Mouse (Mus musculus) midbrain, embryonic 11.5 days (tissue): ENCODE measurements around the gene Ddi2. TPM values are rescaled to one million over a fixed set of nuclear protein-coding genes. Genes with fewer than 3 reads are reported as not detected.

Experiments
- ATAC-seq: fragments of 200-750 bp; cut with Nextera tagmentation; 2 replicates; pipeline ENCODE4 v1.8.0; 2017; ENCODE audit warnings: moderate TSS enrichment, moderate library complexity; ENCODE audit not compliant: low FRiP score
- DNase-seq: peaks from one replicate; pipeline ENCODE4 v3.0.0; 2015; ENCODE audit warnings: low spot score; ENCODE audit errors: missing footprints
- H3K27ac ChIP-seq: fragments of 300-500 bp; sonication (generic); 2 replicates; pipeline ENCODE4 v1.5.1; 2014; ENCODE audit warnings: low read depth, low read length
- H3K27me3 ChIP-seq: fragments of 300-500 bp; sonication (generic); 2 replicates; pipeline ENCODE4 v1.6.1; 2014; ENCODE audit warnings: mild to moderate bottlenecking, low read length, moderate library complexity, mixed read lengths; ENCODE audit not compliant: control insufficient read depth, insufficient read depth
- H3K36me3 ChIP-seq: fragments of 300-500 bp; sonication (generic); 2 replicates; pipeline ENCODE4 v1.6.1; 2014; ENCODE audit warnings: mild to moderate bottlenecking, low read length, moderate library complexity, mixed read lengths; ENCODE audit not compliant: control insufficient read depth, insufficient read depth
- H3K4me1 ChIP-seq: fragments of 300-500 bp; sonication (generic); 2 replicates; pipeline ENCODE4 v1.6.1; 2014; ENCODE audit warnings: low read length; ENCODE audit not compliant: control insufficient read depth, insufficient read depth
- H3K4me2 ChIP-seq: fragments of 300-500 bp; sonication (generic); 2 replicates; pipeline ENCODE4 v1.6.1; 2014; ENCODE audit warnings: mild to moderate bottlenecking, moderate library complexity
- H3K4me3 ChIP-seq: fragments of 300-500 bp; sonication (generic); 2 replicates; pipeline ENCODE4 v1.5.1; 2014; ENCODE audit warnings: low read depth, low read length
- H3K9ac ChIP-seq: fragments of 300-500 bp; sonication (generic); 2 replicates; pipeline ENCODE4 v1.6.1; 2014; ENCODE audit warnings: low read length
- H3K9me3 ChIP-seq: fragments of 300-500 bp; sonication (generic); 2 replicates; pipeline ENCODE4 v1.6.1; 2016; ENCODE audit warnings: low read length; ENCODE audit not compliant: control insufficient read depth
- WGBS: fragments of 180-500 bp; shearing (Covaris S2); extraction: QIAGEN DNeasy Blood & Tissue Kit; methylation state at CpG from one replicate; pipeline ENCODE4 v1.1.7; 2014; 5-methylcytosine and 5-hydroxymethylcytosine counted together
- polyA plus RNA-seq: library from polyadenylated mRNA; unstranded; fragments of >200 nt; fragmentation: Nextera tagmentation; extraction: Ambion mirVana; gene quantifications from 2 replicates; pipeline ENCODE4 v1.2.1, GENCODE M21; 2014

Ddi2 gene
- polyA plus RNA-seq, 1 experiment from 2014 or later = 18.1 TPM

DNA sequence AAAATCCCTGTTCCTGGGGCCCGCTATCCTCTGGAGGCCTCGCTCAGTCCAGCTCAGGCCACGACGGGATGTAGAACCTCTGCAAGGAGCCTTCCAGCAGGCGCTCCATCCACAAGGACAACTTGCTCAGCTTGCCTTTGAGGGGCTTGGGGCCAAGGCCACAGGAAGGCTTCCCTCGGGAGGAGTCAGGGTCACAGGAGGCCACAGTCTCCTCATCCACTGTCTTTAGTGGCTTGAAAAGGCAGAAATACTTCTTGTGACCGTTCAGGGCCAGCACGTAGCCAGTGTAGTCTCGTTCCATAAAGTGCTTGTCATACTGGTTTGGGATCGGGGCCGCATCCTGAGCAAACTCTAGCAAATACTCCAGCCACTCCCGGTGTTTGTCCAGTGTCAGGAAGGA is 40.3 kb upstream of the Ddi2 start:
- Histone ChIP-seq H3K27me3 (no peaks in the 10 kb centered on the region), H3K27ac (no peak overlapping the region), H3K4me3 (no peak overlapping the region), H3K4me1 (no peaks in the 10 kb centered on the region), H3K9me3 (no peaks in the 10 kb centered on the region), H3K9ac (no peak overlapping the region), H3K4me2 (no peak overlapping the region), H3K36me3 (peaks cover 12% of the 10 kb centered on the region)
- no peak for ATAC-seq
- WGBS = 94% methylated on average over 12 of the region's 12 CpGs
- DNase-seq = no peak

DNA sequence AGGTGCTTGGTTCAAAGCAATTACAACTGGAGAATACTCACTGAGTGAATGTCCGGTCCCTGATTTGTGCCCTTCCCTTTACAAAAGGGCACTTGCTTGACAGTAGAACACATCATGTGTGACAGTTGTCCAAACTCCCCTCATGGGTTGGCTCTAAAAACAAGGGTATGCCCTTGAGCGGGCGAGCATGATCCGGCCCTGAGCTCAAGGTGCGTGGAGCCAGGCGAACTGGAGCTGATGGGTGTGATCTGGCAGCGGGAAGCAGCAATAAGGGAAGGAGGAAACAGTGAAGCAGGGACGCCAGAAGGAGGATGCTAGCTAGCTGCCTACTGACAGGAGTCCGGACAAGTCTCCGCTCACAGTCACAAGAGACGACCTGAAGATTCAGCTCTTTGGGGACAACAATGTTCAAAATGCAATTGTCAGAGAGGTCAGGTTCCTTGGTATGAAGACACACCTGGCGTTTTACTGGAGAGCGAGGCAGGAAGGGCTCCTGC is 38.9 kb upstream of the Ddi2 start:
- no peak for ATAC-seq
- Histone ChIP-seq H3K27me3 (no peaks in the 10 kb centered on the region), H3K4me2 (no peak overlapping the region), H3K4me1 (no peaks in the 10 kb centered on the region), H3K36me3 (peaks cover 8% of the 10 kb centered on the region), H3K9ac (no peak overlapping the region), H3K4me3 (no peak overlapping the region), H3K27ac (no peak overlapping the region), H3K9me3 (no peaks in the 10 kb centered on the region)
- no peak for DNase-seq
- 93% methylated on average over 13 of the region's 13 CpGs for WGBS

GRCm38 (mm10) chr4:141760942-141761341 is 37.7 kb upstream of the Ddi2 start:
- no peaks in the 10 kb centered on the region for H3K27me3 ChIP-seq
- no peak overlapping the region for H3K4me2 ChIP-seq
- ATAC-seq = no peak
- no peak for DNase-seq
- WGBS = 88% methylated on average over 4 of the region's 4 CpGs
- H3K4me3 ChIP-seq = no peak overlapping the region
- no peak overlapping the region for H3K27ac ChIP-seq
- no peaks in the 10 kb centered on the region for H3K9me3 ChIP-seq
- H3K9ac ChIP-seq = no peak overlapping the region
- H3K36me3 ChIP-seq = peaks cover 7% of the 10 kb centered on the region
- no peaks in the 10 kb centered on the region for H3K4me1 ChIP-seq

DNA sequence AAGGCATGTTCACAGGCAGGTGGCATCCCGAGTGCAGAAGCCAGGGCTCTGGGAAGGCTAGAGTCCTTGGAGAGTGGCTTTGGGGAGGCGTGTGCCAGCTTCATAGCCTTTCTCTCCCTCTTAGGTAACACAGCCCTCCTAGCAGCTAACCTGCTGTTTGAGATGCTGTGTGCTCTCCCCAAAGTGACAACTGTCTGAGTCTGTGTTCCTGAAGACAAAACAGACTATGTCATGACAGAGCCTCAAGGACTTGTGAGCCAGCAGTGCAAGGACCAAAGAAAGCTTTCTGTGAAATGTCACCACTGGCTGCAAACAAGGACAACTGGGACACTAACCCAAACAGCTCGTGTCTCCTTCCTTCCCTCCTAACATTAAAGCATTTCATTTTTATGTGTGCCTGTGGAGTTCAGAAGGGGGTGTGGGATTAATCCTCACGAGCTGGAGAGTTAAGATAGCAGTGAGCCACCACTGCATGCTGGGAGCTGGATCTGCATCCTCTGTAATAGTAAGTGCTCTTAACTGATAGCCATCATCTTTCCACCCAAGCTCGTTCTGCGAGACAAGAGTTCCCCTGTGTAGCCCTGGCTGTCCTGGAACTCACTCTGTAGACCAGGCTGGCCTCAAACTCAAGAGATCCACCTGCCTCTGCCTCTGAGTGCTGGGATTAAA is 35.8 kb upstream of the Ddi2 start:
- Histone ChIP-seq H3K4me3 (no peak overlapping the region), H3K9me3 (no peaks in the 10 kb centered on the region), H3K4me1 (no peaks in the 10 kb centered on the region), H3K36me3 (peaks cover 7% of the 10 kb centered on the region), H3K27me3 (no peaks in the 10 kb centered on the region), H3K9ac (no peak overlapping the region), H3K27ac (no peak overlapping the region), H3K4me2 (no peak overlapping the region)
- WGBS = 77% methylated on average over 6 of the region's 6 CpGs
- DNase-seq = no peak
- no peak for ATAC-seq

- Histone ChIP-seq H3K9ac (no peak overlapping the region), H3K9me3 (no peaks in the 10 kb centered on the region), H3K27ac (no peak overlapping the region), H3K4me1 (no peaks in the 10 kb centered on the region), H3K36me3 (no peaks in the 10 kb centered on the region), H3K27me3 (no peaks in the 10 kb centered on the region), H3K4me3 (no peak overlapping the region), H3K4me2 (no peak overlapping the region)
- ATAC-seq = no peak
- no peak for DNase-seq
- 86% methylated on average over 3 of the region's 3 CpGs for WGBS
Measured at GRCm38 (mm10) chr4:141757124-141757523, 33.9 kb upstream of the Ddi2 start.

DNA sequence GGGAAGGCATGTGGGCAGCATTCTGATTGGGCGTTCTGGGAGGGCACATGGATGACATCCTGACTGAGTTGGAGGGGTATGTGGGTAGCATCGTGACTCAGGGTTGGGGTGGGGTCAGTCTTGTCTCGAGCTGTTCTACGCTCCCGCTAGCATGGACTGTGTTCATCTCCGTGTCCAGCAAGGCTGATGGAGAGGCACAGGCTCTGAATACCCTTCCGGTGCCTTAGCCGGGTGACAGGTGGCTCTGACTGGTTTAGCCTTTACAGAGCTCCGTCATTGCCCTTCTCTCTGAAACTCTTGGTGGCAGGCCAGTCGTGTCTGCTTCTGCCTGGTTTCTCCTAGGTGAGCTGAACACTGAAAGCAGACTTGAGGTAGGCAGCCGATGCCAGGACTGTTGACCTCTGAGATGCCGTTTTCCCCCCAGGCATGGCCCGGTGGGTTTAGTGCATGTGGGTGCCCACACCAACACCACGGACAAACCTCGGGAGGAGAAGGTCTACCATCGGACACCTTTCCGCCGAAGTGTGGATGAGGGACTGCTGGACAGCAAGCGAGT is 32.2 kb upstream of the Ddi2 start:
- no peak overlapping the region for H3K4me3 ChIP-seq
- H3K27me3 ChIP-seq = no peaks in the 10 kb centered on the region
- no peak for ATAC-seq
- 87% methylated on average over 19 of the region's 19 CpGs for WGBS
- H3K4me2 ChIP-seq = no peak overlapping the region
- no peaks in the 10 kb centered on the region for H3K36me3 ChIP-seq
- H3K27ac ChIP-seq = no peak overlapping the region
- H3K4me1 ChIP-seq = no peaks in the 10 kb centered on the region
- no peak for DNase-seq
- H3K9ac ChIP-seq = no peak overlapping the region
- H3K9me3 ChIP-seq = no peaks in the 10 kb centered on the region

DNA sequence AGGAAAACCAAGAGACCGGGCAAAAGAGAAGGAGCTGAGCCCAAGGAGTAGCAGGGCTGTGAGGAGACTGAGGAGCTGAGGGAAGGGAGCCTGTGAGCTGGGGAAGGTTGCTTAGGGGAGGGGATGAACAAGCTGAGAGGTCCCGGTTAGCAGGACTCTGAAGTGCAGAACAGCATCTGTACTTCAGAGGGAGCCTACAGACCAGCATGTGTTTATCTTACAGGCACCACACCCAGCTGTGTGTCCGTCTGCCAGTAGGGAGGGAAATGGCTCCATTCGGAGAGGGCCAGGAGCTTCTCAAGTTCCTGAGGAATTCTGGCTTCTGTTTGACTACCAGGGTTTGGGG is 28.8 kb upstream of the Ddi2 start:
- no peaks in the 10 kb centered on the region for H3K27me3 ChIP-seq
- H3K4me2 ChIP-seq = no peak overlapping the region
- 16% methylated on average over 4 of the region's 4 CpGs for WGBS
- ATAC-seq (no peak), DNase-seq (no peak)
- no peak overlapping the region for H3K9ac ChIP-seq
- H3K36me3 ChIP-seq = no peaks in the 10 kb centered on the region
- no peaks in the 10 kb centered on the region for H3K9me3 ChIP-seq
- H3K4me3 ChIP-seq = no peak overlapping the region
- no peaks in the 10 kb centered on the region for H3K4me1 ChIP-seq
- no peak overlapping the region for H3K27ac ChIP-seq

- Histone ChIP-seq H3K27ac (no peak overlapping the region), H3K27me3 (no peaks in the 10 kb centered on the region), H3K9me3 (no peaks in the 10 kb centered on the region), H3K4me1 (no peaks in the 10 kb centered on the region), H3K4me3 (no peak overlapping the region), H3K4me2 (no peak overlapping the region), H3K36me3 (no peaks in the 10 kb centered on the region), H3K9ac (no peak overlapping the region)
- ATAC-seq (no peak), DNase-seq (no peak)
- 49% methylated on average over 4 of the region's 4 CpGs for WGBS
Measured at GRCm38 (mm10) chr4:141751419-141752075, 28.3 kb upstream of the Ddi2 start.

DNA sequence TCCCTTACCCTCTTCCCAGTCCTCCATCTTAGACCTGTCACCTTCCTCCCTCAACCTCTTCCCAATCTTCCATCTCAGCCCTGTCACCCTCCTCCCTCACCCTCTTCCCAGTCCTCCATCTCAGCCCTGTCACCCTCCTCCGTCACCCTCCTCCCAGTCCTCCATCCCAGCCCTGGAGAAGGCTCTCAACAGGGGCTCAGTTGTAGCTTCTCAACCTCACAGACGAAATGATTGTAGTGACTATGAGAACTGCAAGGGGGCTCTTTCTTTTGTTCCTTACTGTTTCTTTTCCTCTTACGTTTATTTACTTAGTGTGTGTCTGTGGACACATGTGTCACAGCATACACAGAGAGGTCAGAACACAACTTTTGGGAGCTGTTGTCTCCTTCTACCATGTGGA is 27.6 kb upstream of the Ddi2 start:
- Histone ChIP-seq H3K9ac (no peak overlapping the region), H3K36me3 (no peaks in the 10 kb centered on the region), H3K27me3 (no peaks in the 10 kb centered on the region), H3K4me3 (no peak overlapping the region), H3K4me2 (no peak overlapping the region), H3K27ac (no peak overlapping the region), H3K9me3 (no peaks in the 10 kb centered on the region), H3K4me1 (no peaks in the 10 kb centered on the region)
- WGBS = 71% methylated on average over 3 of the region's 3 CpGs
- ATAC-seq (no peak), DNase-seq (no peak)
